Mouse (Mus musculus) cortical plate, adult 2 months (tissue): ENCODE results near the gene Pcgf6.

ENCODE experiments used
- CTCF ChIP-seq: fragments of 200-500 bp; IDR thresholded peaks from 2 replicates; pipeline ENCODE4 v1.5.1; 2011; ENCODE audit warnings: mild to moderate bottlenecking, control low read depth, low read length; ENCODE audit not compliant: insufficient read depth; ENCODE audit errors: extremely low read depth
- POLR2A ChIP-seq: fragments of 200-500 bp; IDR thresholded peaks from 2 replicates; pipeline ENCODE4 v1.6.1; 2011; ENCODE audit warnings: mild to moderate bottlenecking, low read length, control low read depth; ENCODE audit not compliant: insufficient read depth; ENCODE audit errors: extremely low read depth

- TF ChIP-seq CTCF: no peak
- no peak for TF ChIP-seq POLR2A
These were observed 2.8 kb upstream of the Pcgf6 start for GRCm38 (mm10) chr19:47053471-47053870.
